Mouse (Mus musculus) heart, postnatal 0 days (tissue): ENCODE measurements around the gene Lipt1. TPM values are rescaled to one million over a fixed set of nuclear protein-coding genes. Genes with fewer than 3 reads are reported as not detected.

ENCODE experiments used
- ATAC-seq: fragments of 200-750 bp; cut with Nextera tagmentation; 2 replicates; pipeline ENCODE4 v1.8.0; 2017; ENCODE audit warnings: low read depth, moderate number of reproducible peaks, moderate library complexity; ENCODE audit not compliant: insufficient read depth
- DNase-seq: peaks from one replicate; pipeline ENCODE4 v3.0.0-alpha.2; 2016; ENCODE audit warnings: low spot score
- H3K27ac ChIP-seq: fragments of 300-500 bp; sonication (generic); 2 replicates; pipeline ENCODE4 v1.5.1; 2014; ENCODE audit warnings: low read depth, mild to moderate bottlenecking
- H3K27me3 ChIP-seq: fragments of 300-500 bp; sonication (generic); 2 replicates; pipeline ENCODE4 v1.6.1; 2014; ENCODE audit warnings: low read length, mixed read lengths; ENCODE audit not compliant: control insufficient read depth, insufficient read depth
- H3K36me3 ChIP-seq: fragments of 300-500 bp; sonication (generic); replicated peaks from 2 replicates; pipeline ENCODE4 v1.6.1; 2014; ENCODE audit warnings: low read length, mixed read lengths; ENCODE audit not compliant: control insufficient read depth, insufficient read depth
- H3K4me1 ChIP-seq: fragments of 300-500 bp; sonication (generic); 2 replicates; pipeline ENCODE4 v1.6.1; 2014; ENCODE audit warnings: antibody characterized with exemption; ENCODE audit not compliant: control insufficient read depth, insufficient read depth
- H3K4me2 ChIP-seq: fragments of 300-500 bp; sonication (generic); 2 replicates; pipeline ENCODE4 v1.6.1; 2014; ENCODE audit warnings: low read depth, mild to moderate bottlenecking, low read length, moderate library complexity
- H3K4me3 ChIP-seq: fragments of 300-500 bp; sonication (generic); 2 replicates; pipeline ENCODE4 v1.5.1; 2014; ENCODE audit warnings: low read depth, low read length
- H3K9ac ChIP-seq: fragments of 300-500 bp; sonication (generic); replicated peaks from 2 replicates; pipeline ENCODE4 v1.6.1; 2014; ENCODE audit warnings: low read depth, low read length, mixed read lengths
- H3K9me3 ChIP-seq: fragments of 300-500 bp; sonication (generic); replicated peaks from 2 replicates; pipeline ENCODE4 v1.6.1; 2016; ENCODE audit warnings: low read length; ENCODE audit not compliant: control insufficient read depth
- CTCF ChIP-seq: IDR thresholded peaks from 2 replicates; pipeline ENCODE4 v1.5.1; 2016; ENCODE audit warnings: antibody characterized with exemption, control low read depth, low read depth
- EP300 ChIP-seq: IDR thresholded peaks from 2 replicates; pipeline ENCODE4 v1.6.1; 2016; ENCODE audit warnings: antibody characterized with exemption, low read depth
- WGBS: fragments of 180-500 bp; shearing (Covaris S2); extraction: QIAGEN DNeasy Blood & Tissue Kit; methylation state at CpG from one replicate; pipeline ENCODE4 v1.1.7; 2014; 5-methylcytosine and 5-hydroxymethylcytosine counted together
- polyA plus RNA-seq: library from polyadenylated mRNA; unstranded; fragments of >200 nt; fragmentation: Nextera tagmentation; extraction: Ambion mirVana; gene quantifications from 2 replicates; pipeline ENCODE4 v1.2.1, GENCODE M21; 2015
- total RNA-seq: library from RNA; depleted of rRNA; stranded (reverse); fragments of >200 nt; gene quantifications from 2 replicates; pipeline ENCODE4 v1.2.3, GENCODE M21; 2014; ENCODE audit warnings: low replicate concordance; rRNA removed

Lipt1 gene
- total and polyA plus RNA-seq, 2 experiments from 2014 or later, result 6.9 to 10.4 TPM

DNA sequence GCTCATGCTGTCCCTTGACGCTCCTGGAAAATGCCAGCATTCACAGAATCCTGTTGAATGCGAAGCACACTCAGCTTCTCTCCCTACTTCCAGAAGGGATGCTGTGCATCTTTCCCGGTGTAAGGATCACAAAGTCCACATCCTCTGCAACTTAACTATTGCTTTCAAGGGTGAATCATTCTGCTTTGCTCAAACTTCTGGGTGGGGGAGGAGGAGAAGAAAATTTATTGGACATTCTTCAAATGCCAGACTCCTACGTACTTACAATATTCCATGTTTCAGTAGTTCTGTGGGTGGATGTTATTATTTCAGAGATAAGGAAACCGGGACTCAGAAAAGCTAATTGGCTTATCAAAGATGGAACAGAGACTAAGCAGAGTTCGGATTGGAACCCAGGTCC lies 46.6 kb downstream of the Lipt1 start:
- H3K27ac ChIP-seq, result no peak overlapping the region

DNA sequence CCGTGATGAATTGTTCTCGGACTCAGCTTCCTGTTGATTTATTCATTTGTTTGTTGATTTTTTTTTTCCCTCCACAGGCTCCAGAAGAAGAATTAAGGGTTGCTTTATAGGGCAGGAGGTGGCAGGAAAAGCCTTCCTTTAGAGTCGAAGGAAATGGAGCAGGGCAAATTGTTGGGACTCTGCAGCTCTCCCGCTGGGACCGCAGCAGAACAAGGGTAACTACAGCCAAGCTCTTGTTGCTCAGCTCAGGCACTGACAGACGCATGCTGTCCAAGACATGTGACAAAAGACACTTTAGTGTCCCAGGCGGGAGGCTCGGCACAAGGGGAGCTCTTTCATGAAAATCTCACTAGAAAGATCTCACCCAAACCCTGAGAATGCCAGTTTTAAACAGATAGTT lies 51.0 kb downstream of the Lipt1 start:
- Histone ChIP-seq H3K9me3 (no peaks in the 10 kb centered on the region), H3K9ac (no peak overlapping the region), H3K27me3 (no peaks in the 10 kb centered on the region), H3K27ac (no peak overlapping the region), H3K36me3 (no peaks in the 10 kb centered on the region), H3K4me1 (no peaks in the 10 kb centered on the region), H3K4me3 (no peak overlapping the region), H3K4me2 (no peak overlapping the region)
- no peak for DNase-seq
- WGBS, result 30% methylated on average over 8 of the region's 8 CpGs
- TF ChIP-seq CTCF, result no peak
- no peak for TF ChIP-seq EP300
- ATAC-seq, result no peak

More for the DNA sequence above, 46.6 kb downstream of the Lipt1 start:
- Histone ChIP-seq H3K36me3 (no peaks in the 10 kb centered on the region), H3K27me3 (no peaks in the 10 kb centered on the region), H3K4me2 (no peak overlapping the region), H3K9me3 (no peaks in the 10 kb centered on the region), H3K4me3 (no peak overlapping the region), H3K4me1 (no peaks in the 10 kb centered on the region), H3K9ac (no peak overlapping the region)
- WGBS, result 44% methylated on average over 6 of the region's 6 CpGs
- no peak for DNase-seq
- ATAC-seq, result no peak
- no peak for TF ChIP-seq CTCF

Other genes with a start within 250 kb of the Lipt1 start
- 0.46 and 2.3 TPM in 2 replicates for gene 2010300C02Rik, start 151.7 kb upstream of the Lipt1 start, total RNA-seq
- gene 2010300C02Rik, start 151.7 kb upstream of the Lipt1 start, polyA plus RNA-seq, result 0.95 and 1.0 TPM in 2 replicates
- gene Tsga10, start 5.3 kb upstream of the Lipt1 start, total RNA-seq, result 1.5 and 3.7 TPM in 2 replicates
- gene Tsga10, start 5.3 kb upstream of the Lipt1 start, polyA plus RNA-seq, result 3.1 and 3.6 TPM in 2 replicates
- 0.34 and 1.3 TPM in 2 replicates for gene Mitd1, start 18.7 kb downstream of the Lipt1 start, total RNA-seq
- 8.6 and 9.0 TPM in 2 replicates for gene Mitd1, start 18.7 kb downstream of the Lipt1 start, polyA plus RNA-seq
- 156 and 175 TPM in 2 replicates for gene Mrpl30, start 18.7 kb downstream of the Lipt1 start, total RNA-seq
- gene Mrpl30, start 18.7 kb downstream of the Lipt1 start, polyA plus RNA-seq, result 478 and 500 TPM in 2 replicates
- not detected in 2 replicates for gene Lyg2, start 44.8 kb downstream of the Lipt1 start, total RNA-seq
- not detected in 2 replicates for gene Lyg2, start 44.8 kb downstream of the Lipt1 start, polyA plus RNA-seq
- not detected in 2 replicates for gene Lyg1, start 86.0 kb downstream of the Lipt1 start, total RNA-seq
- gene Lyg1, start 86.0 kb downstream of the Lipt1 start, polyA plus RNA-seq, result not detected in 2 replicates
- 16.9 and 21.9 TPM in 2 replicates for gene Txndc9, start 126.2 kb downstream of the Lipt1 start, total RNA-seq
- gene Txndc9, start 126.2 kb downstream of the Lipt1 start, polyA plus RNA-seq, result 98.0 and 108 TPM in 2 replicates
- 10.4 and 17.8 TPM in 2 replicates for gene Eif5b, start 126.3 kb downstream of the Lipt1 start, total RNA-seq
- 14.4 and 15.0 TPM in 2 replicates for gene Eif5b, start 126.3 kb downstream of the Lipt1 start, polyA plus RNA-seq